Mouse (Mus musculus) stomach, postnatal 0 days (tissue): ENCODE data around the gene Tceal7.

Experiments
- CTCF ChIP-seq: IDR thresholded peaks from 2 replicates; pipeline ENCODE4 v1.5.1; 2016; ENCODE audit warnings: antibody characterized with exemption, low read depth, mild to moderate bottlenecking, moderate library complexity
- EP300 ChIP-seq: optimal IDR thresholded peaks from 2 replicates; pipeline ENCODE3; 2016; ENCODE audit warnings: antibody characterized with exemption

DNA sequence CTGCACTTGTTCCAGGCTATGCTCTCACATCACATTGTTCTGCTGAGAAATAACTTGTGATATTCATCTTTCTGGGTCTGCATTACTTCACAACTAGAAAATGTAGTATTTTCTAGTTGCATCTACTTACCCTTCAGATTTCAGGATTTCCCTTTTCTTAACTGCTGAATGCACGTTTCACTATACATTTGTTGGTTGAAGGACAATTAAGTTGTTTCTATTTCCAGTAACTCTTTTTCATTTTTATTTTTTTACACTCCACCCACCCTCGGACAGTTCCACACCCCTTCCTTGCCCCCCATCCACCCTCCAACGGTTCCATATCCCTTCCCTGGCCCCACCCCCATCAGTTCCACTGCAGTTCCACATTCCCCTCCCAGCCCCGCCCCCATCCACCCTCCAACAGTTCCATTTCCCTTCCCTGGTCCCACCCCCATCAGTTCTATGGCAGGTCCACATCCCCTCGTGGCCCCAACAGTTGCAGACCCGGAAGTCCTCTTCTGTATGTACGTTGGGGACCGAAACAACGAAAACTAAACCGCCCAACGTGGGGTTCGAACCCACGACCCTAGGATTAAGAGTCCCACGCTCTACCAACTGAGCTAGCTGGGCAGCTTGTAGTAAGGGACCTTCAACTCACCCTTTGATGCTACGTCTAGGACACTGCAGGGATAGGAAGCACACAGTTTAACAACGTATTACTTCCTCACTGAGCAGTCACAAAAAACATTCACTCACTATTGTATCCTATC lies 19.2 kb upstream of the Tceal7 start:
- TF ChIP-seq CTCF (no peak), EP300 (no peak)
